Mouse (Mus musculus) kidney, postnatal 0 days (tissue): ENCODE measurements around the gene Cox11. TPM values are rescaled to one million over a fixed set of nuclear protein-coding genes. Genes with fewer than 3 reads are reported as not detected.
A peak's percentile ranks its signal among the peaks of the same experiment; 100 is the strongest.

Source experiments
- ATAC-seq: fragments of 200-750 bp; cut with Nextera tagmentation; replicated peaks from 2 replicates; pipeline ENCODE4 v1.8.0; 2017; ENCODE audit warnings: low read depth, moderate number of reproducible peaks, moderate TSS enrichment, moderate library complexity; ENCODE audit not compliant: low FRiP score
- DNase-seq: peaks from one replicate; pipeline ENCODE4 v3.0.0-alpha.2; 2016; ENCODE audit warnings: low spot score
- H3K27ac ChIP-seq: fragments of 300-500 bp; sonication (generic); 2 replicates; pipeline ENCODE4 v1.5.1; 2014; ENCODE audit warnings: mild to moderate bottlenecking
- H3K27me3 ChIP-seq: fragments of 300-500 bp; sonication (generic); 2 replicates; pipeline ENCODE4 v1.6.1; 2014; ENCODE audit warnings: low read length, mixed read lengths; ENCODE audit not compliant: insufficient read depth
- H3K36me3 ChIP-seq: fragments of 300-500 bp; sonication (generic); 2 replicates; pipeline ENCODE4 v1.6.1; 2014; ENCODE audit warnings: low read length, mixed read lengths; ENCODE audit not compliant: insufficient read depth
- H3K4me1 ChIP-seq: fragments of 300-500 bp; sonication (generic); replicated peaks from 2 replicates; pipeline ENCODE4 v1.6.1; 2014; ENCODE audit warnings: antibody characterized with exemption, low read length, mixed read lengths; ENCODE audit not compliant: insufficient read depth
- H3K4me2 ChIP-seq: fragments of 300-500 bp; sonication (generic); 2 replicates; pipeline ENCODE4 v1.6.1; 2014; ENCODE audit warnings: mild to moderate bottlenecking, low read length, moderate library complexity, mixed read lengths
- H3K4me3 ChIP-seq: fragments of 300-500 bp; sonication (generic); replicated peaks from 2 replicates; pipeline ENCODE4 v1.5.1; 2014; ENCODE audit warnings: low read depth, low read length
- H3K9ac ChIP-seq: fragments of 300-500 bp; sonication (generic); 2 replicates; pipeline ENCODE4 v1.6.1; 2014; ENCODE audit warnings: low read depth, low read length
- H3K9me3 ChIP-seq: fragments of 300-500 bp; sonication (generic); replicated peaks from 2 replicates; pipeline ENCODE4 v1.6.1; 2016; ENCODE audit warnings: low read length, inconsistent platforms, mixed read lengths
- CTCF ChIP-seq: IDR thresholded peaks from 2 replicates; pipeline ENCODE4 v1.5.1; 2016; ENCODE audit warnings: antibody characterized with exemption, low read depth, mild to moderate bottlenecking, moderate library complexity
- WGBS: fragments of 180-500 bp; shearing (Covaris S2); extraction: QIAGEN DNeasy Blood & Tissue Kit; methylation state at CpG from one replicate; pipeline ENCODE4 v1.1.7; 2014; 5-methylcytosine and 5-hydroxymethylcytosine counted together
- polyA plus RNA-seq: library from polyadenylated mRNA; unstranded; fragments of >200 nt; fragmentation: Nextera tagmentation; extraction: Ambion mirVana; gene quantifications from 2 replicates; pipeline ENCODE4 v1.2.1, GENCODE M21; 2015

Gene Cox11
- polyA plus RNA-seq, 1 experiment from 2014 or later = 38.1 TPM

GRCm38 (mm10) chr11:90616431-90616830, 21.5 kb upstream of the Cox11 start:
- H3K4me1 ChIP-seq = no peaks in the 10 kb centered on the region
- 0 out of 2 replicates have a peak, but pooled peaks cover 2% of the 10 kb centered on the region for H3K36me3 ChIP-seq
- no peak overlapping the region for H3K9ac ChIP-seq
- H3K27ac ChIP-seq = no peak overlapping the region
- peak; percentile 72 for DNase-seq
- H3K4me2 ChIP-seq = no peak overlapping the region
- H3K9me3 ChIP-seq = no peaks in the 10 kb centered on the region
- no peaks in the 10 kb centered on the region for H3K27me3 ChIP-seq
- TF ChIP-seq CTCF = peak; percentile 69
- no peak overlapping the region for H3K4me3 ChIP-seq
- ATAC-seq = no peak

- no peak overlapping the region for H3K4me3 ChIP-seq
- H3K27me3 ChIP-seq = no peaks in the 10 kb centered on the region
- WGBS = 61% methylated on average over 12 of the region's 12 CpGs
- TF ChIP-seq CTCF = no peak
- no peak overlapping the region for H3K4me2 ChIP-seq
- H3K9me3 ChIP-seq = no peaks in the 10 kb centered on the region
- ATAC-seq = 0 out of 2 replicates have a peak, but pooled peaks have one; percentile 17
- 0 out of 2 replicates have a peak, but pooled peaks cover 2% of the 10 kb centered on the region for H3K36me3 ChIP-seq
- no peaks in the 10 kb centered on the region for H3K4me1 ChIP-seq
- no peak for DNase-seq
- H3K9ac ChIP-seq = no peak overlapping the region
- no peak overlapping the region for H3K27ac ChIP-seq
These were observed 15.9 kb upstream of the Cox11 start for GRCm38 (mm10) chr11:90622044-90622443.

GRCm38 (mm10) chr11:90622500-90622899, 15.5 kb upstream of the Cox11 start:
- H3K27ac ChIP-seq = no peak overlapping the region
- H3K4me3 ChIP-seq = no peak overlapping the region
- no peak for ATAC-seq
- TF ChIP-seq CTCF = no peak
- DNase-seq = no peak
- WGBS = 69% methylated on average over 7 of the region's 7 CpGs
- no peaks in the 10 kb centered on the region for H3K9me3 ChIP-seq
- H3K4me1 ChIP-seq = no peaks in the 10 kb centered on the region
- H3K27me3 ChIP-seq = no peaks in the 10 kb centered on the region
- H3K9ac ChIP-seq = no peak overlapping the region
- H3K36me3 ChIP-seq = 0 out of 2 replicates have a peak, but pooled peaks cover 2% of the 10 kb centered on the region
- H3K4me2 ChIP-seq = no peak overlapping the region

- 55% methylated on average over 6 of the region's 6 CpGs for WGBS
- H3K27me3 ChIP-seq = no peaks in the 10 kb centered on the region
- H3K27ac ChIP-seq = no peak overlapping the region
- TF ChIP-seq CTCF = peak; percentile 80
- no peaks in the 10 kb centered on the region for H3K4me1 ChIP-seq
- H3K4me3 ChIP-seq = no peak overlapping the region
- no peak overlapping the region for H3K9ac ChIP-seq
- no peaks in the 10 kb centered on the region for H3K36me3 ChIP-seq
- H3K9me3 ChIP-seq = no peaks in the 10 kb centered on the region
- H3K4me2 ChIP-seq = no peak overlapping the region
- peak; percentile 69 for DNase-seq
- ATAC-seq = no peak
These were observed 14.5 kb upstream of the Cox11 start for GRCm38 (mm10) chr11:90623477-90623876.

- Histone ChIP-seq H3K4me1 (no peaks in the 10 kb centered on the region), H3K27me3 (no peaks in the 10 kb centered on the region), H3K4me2 (no peak overlapping the region), H3K9ac (no peak overlapping the region), H3K36me3 (no peaks in the 10 kb centered on the region), H3K9me3 (no peaks in the 10 kb centered on the region), H3K4me3 (no peak overlapping the region), H3K27ac (no peak overlapping the region)
- no peak for TF ChIP-seq CTCF
- ATAC-seq (no peak), DNase-seq (no peak)
- 82% methylated on average over 1 of the region's 1 CpGs for WGBS
These were observed 12.8 kb upstream of the Cox11 start for GRCm38 (mm10) chr11:90625174-90625573.

GRCm38 (mm10) chr11:90627751-90628150, 10.2 kb upstream of the Cox11 start:
- Histone ChIP-seq H3K27me3 (no peaks in the 10 kb centered on the region), H3K36me3 (no peaks in the 10 kb centered on the region), H3K27ac (no peak overlapping the region), H3K4me1 (no peaks in the 10 kb centered on the region), H3K4me2 (no peak overlapping the region), H3K9ac (no peak overlapping the region), H3K9me3 (no peaks in the 10 kb centered on the region), H3K4me3 (no peak overlapping the region)
- 59% methylated on average over 1 of the region's 1 CpGs for WGBS
- ATAC-seq (no peak), DNase-seq (no peak)
- TF ChIP-seq CTCF = no peak

- Histone ChIP-seq H3K4me1 (no peaks in the 10 kb centered on the region; the same call in 1 of the 2 replicates), H3K9ac (no peak overlapping the region), H3K27me3 (no peaks in the 10 kb centered on the region), H3K4me3 (no peak overlapping the region), H3K36me3 (no peaks in the 10 kb centered on the region), H3K4me2 (no peak overlapping the region), H3K27ac (no peak overlapping the region), H3K9me3 (no peaks in the 10 kb centered on the region)
- DNase-seq (no peak), ATAC-seq (0 out of 2 replicates have a peak, but pooled peaks have one; percentile 55)
- peak; percentile 43; the same call in 1 of the 2 replicates for TF ChIP-seq CTCF
- WGBS = 63% methylated on average over 2 of the region's 2 CpGs
These were observed 5.5 kb upstream of the Cox11 start for GRCm38 (mm10) chr11:90632480-90632879.
